Mouse (Mus musculus): Measurements from ENCODE around the gene Catsperb. TPM values are rescaled to one million over a fixed set of nuclear protein-coding genes. Genes with fewer than 3 reads are reported as not detected.
"Not testable (repeated sequence)": the region's sequence is repeated elsewhere in the genome, so short reads cannot be mapped to it uniquely, and the experiment has no call there.

Catsperb gene
- under 1 TPM in 1 of 3 experiments, not detected in 2; 0.12 TPM for polyA plus RNA-seq (2017; shearing (Covaris generic))

DNA sequence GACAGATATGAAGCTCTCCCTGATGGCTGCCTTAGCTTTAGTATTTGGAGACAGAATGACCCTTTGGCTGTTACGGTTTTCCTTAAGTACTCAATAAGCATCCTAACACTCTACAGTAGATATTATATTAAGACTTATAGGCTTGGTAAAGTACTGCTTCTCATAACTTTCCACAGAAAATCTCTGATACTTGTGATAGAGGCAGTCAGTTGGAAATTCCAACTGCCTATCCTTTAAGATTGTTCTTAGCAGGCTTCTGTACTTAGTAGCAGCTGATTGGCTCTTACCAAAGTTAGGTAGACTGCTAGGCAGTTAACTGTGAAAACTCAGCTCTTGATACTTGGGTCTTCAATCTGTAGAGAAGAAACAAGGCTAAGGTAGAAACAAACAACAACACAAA lies at the start of gene Catsperb:
TSS of gene Catsperb (plus strand) at position 301 of the 400 bp plus-strand sequence.
- ATAC-seq = not testable (repeated sequence)

DNA sequence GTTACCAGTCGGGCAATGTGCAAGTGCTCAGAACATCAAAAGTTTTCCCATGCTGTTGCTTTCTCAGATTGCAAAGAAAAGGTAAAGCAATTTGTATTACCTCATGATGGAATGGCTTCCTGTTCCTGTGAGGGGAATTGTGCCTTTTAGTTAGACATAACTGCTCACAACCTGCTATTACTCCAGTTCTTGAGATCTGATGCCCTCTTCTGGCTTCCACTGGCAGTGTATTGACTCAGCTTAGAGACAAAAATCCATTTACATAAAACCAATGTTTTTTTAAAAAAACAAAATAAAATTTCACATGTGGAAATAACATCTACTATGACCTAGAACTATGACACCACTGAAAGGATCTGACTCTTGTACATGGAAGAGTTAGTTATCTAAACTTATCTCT lies 43.0 kb upstream of the Catsperb start:
- ATAC-seq = not testable (repeated sequence)

DNA sequence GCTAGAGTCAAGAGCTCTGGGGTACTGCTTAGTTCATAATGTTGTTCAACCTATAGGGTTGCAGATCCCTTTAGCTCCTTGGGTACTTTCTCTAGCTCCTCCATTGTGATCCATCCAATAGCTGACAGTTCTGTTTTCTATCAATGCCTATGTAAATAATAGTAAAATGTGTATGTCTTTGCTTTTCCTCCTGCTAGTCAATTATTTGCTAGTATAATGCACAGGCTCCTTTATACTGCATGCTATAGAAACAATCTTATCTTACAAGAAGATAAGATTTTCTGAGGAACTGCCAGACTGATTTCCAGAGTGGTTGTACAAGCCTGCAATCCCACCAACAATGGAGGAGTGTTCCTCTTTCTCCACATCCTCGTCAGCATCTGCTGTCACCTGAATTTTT lies 23.0 kb upstream of the Catsperb start:
- ATAC-seq = not testable (repeated sequence)

DNA sequence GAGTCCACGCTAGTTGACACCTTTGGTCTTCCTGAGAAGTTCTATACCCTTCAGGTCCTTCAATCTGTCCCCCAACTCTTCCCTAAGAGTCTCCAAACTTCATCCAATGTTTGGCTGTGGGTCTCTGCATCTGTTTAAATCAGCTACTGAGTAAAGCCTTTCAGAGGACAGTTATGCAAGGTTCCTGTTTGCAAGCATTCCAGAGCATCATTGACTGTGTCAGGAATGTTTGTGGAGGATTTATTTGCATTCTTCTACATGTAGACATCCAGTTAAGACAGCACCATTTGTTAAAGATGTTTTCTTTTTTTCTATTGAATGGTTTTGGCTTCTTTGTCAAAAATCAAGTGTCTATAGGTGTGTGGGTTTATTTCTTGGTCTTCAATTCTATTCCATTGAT lies 21.7 kb downstream of the Catsperb start:
- no peak for ATAC-seq

DNA sequence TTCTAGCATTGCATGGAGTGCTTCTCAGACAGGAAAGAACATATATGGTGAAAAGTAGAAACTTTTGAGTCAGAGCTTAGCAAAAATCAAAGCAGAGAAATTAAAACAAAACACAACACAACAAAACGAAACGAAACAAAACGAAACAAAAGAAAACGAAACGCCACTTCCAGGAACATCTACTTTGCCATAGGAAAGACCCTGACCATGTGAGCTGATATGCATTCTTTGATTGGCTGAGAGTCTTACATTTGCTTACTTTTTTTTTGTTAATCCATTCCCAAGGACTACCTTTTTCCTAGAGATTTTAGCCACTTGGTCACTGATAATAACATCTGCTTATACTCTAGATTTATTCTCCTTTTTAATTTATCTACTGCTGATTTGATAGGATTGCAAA lies 57.6 kb downstream of the Catsperb start:
- no peak for ATAC-seq

DNA sequence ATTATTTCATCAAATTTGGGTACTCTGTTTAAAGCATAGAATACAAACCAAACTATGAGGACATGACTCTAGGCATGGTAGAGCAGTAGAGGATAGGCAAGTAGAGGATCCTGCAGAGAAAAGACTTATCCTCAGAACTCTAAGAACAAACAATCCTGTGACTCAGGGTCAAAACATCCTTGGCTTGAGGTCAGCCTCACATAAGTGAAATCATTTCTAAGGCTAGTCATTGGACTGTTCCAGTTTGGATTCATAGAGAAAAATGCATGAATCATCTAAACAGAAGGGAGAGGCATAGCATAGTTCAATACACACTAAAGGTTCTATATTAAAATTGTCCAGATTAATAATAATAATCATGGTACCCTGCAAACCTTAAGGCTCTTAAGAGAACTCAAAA lies 79.1 kb downstream of the Catsperb start:
- no peak for ATAC-seq

DNA sequence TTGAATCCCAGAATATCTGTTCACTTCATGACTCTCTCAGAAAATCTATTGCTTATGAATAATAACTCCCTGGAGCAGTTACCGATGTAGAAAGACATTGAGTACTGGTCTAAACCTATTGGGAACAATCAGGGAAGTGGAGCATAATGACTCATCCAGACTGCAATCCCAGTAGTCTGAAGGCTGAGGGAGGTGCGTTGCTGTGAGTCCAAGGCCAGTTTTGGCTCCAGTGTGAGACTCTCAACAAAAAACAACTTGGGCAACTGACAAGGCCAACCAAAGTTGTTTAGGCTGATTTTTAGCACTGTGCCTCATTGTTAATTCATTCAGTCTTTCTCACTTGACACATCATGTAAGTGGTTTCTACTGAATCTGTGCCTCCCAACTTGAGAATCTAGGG lies 106.9 kb downstream of the Catsperb start:
- not testable (repeated sequence) for ATAC-seq

DNA sequence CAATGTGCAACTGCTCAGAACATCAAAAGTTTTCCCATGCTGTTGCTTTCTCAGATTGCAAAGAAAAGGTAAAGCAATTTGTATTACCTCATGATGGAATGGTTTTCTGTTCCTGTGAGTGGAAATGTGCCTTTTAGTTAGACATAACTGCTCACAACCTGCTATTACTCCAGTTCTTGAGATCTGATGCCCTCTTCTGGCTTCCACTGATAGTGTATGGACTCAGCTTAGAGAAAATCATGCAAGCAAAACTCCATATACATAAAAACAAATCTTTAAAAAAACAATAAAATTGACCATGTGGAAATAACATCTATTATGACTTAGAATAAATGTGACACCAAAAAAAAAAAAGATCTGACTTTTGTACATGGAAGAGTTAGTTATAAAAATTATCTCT lies 202.2 kb downstream of the Catsperb start:
- not testable (repeated sequence) for ATAC-seq

DNA sequence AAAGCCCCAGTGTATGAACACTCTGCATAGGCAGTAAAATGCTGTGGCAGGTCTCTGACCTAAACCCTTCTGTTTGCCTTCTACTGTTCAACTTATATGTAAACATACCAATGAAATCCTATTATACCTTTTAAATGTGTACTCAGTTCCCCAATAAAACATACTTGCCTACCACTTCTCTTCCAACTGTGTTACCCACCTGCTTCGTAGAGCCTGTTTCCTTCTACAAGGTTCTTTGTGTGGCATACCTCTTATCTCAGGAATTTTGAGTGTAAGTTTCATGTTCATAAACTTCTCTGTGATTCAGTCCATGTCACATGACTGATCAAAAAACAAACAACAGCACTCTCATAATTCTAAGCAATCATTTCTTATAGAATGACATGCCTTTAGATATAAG lies 228.7 kb downstream of the Catsperb start:
- ATAC-seq = no peak

DNA sequence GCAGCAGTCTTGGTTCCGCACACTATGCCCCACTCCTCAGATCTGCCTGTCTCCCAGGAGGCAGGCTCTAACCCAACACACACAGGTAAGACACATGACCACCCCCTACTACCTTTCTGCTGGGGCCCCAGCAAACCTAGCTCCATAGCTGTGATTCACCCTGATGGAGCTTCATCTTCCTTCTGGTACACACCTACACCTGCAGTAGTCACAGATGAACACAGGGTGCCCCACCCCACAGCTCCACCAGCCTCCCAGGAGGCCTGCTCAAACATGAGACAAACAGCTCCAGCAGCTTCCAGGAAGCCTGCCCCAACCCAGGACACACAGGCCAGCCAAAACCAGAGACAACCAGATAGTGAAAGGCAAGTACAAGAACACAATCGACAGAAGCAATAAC lies 263.0 kb downstream of the Catsperb start:
- no peak for ATAC-seq
